Mouse (Mus musculus) B cell, adult (primary cell): Measurements from ENCODE around the gene Olfr1153. TPM values are rescaled to one million over a fixed set of nuclear protein-coding genes. Genes with fewer than 3 reads are reported as not detected.

Experiments used
- total RNA-seq: library from RNA; stranded (reverse); gene quantifications from 4 replicates; pipeline ENCODE4 v1.2.4, GENCODE M21; 2023; ENCODE audit not compliant: inconsistent age

The Olfr1153 gene
- total RNA-seq, result not detected in 4 replicates

DNA sequence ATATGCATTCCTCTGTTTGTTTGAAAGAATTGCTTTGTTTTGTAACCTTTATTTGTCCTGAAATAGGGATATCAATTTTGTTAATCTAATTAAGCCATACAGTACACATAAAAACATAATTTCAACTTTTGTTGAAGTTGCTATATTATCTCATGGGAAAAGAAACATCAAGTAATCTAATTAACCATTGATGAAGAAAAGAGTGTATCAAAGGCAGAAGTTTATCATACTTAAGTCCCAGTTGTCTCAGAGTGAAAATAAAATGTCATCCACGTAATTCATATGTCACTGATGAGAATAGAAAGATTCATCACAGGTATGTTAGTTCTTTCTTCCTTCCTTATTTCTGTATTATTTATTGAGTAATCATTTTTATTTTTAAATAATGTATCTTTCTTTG is at the start of gene Olfr1153:
Gene Olfr1153, plus strand, starts transcription at position 301 of the 400 bp plus-strand sequence.

DNA sequence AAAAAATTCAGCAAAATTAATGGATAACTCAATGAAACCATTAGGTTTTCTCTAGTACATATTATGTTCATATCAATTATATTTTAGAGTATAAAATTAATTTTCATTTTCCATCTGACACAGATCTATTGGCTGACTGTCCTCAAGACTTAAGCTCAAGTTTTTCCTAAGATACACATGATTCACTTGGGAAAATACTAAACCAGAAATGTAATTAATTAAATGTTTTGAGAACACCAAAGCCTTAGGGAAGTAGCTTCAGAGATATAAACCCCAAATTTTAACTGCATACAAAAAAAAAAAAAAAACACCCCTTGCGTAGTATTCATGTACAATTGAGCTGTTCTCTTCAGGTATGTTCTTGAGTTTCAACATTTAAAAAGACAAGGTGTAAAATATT is 39.2 kb upstream of the Olfr1153 start, which contains the start of gene Olfr1151:
Gene Olfr1151, plus strand, starts transcription at position 301 of the 400 bp plus-strand sequence.

DNA sequence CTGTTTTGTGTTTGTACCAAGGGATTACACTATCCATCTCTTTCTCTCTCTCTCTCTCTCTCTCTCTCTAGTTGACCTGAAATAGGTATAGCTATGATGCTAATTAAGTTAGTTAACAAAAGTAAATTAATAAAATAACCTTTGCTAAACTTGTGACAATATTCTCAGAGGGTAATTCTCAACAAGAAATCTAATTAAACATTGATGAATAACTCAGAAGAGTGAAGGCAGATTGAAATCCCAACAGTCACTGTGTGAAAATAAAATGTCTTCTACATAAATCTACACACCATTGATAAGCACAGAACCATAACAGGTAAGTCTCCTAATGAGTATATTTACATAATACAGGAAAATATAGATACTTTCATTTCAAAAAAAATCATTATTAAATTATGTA is 28.6 kb upstream of the Olfr1153 start, which contains the start of gene Olfr1152:
Gene Olfr1152, plus strand, starts transcription at position 301 of the 400 bp plus-strand sequence.

DNA sequence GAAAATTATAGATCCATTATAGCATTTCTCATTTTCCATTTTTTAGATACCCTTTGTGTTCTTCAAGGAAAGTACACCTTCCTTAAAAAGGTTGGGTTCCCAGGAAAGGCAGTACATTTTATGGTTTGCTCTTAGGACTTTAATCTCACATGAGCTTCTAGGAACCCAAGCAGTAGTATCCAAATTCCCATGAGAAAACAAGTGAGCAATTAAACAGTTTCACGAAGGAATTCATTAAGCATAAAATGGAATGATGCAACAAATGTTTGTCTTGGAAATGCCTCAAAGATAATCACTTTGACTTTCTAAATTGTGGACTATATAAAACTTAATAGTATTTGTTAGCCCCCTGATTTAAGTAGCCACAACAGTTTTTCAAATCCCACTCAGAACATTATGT is 10.3 kb downstream of the Olfr1153 start, which contains the start of gene Olfr1154:
Gene Olfr1154, minus strand, starts transcription at position 101 of the 400 bp plus-strand sequence.

DNA sequence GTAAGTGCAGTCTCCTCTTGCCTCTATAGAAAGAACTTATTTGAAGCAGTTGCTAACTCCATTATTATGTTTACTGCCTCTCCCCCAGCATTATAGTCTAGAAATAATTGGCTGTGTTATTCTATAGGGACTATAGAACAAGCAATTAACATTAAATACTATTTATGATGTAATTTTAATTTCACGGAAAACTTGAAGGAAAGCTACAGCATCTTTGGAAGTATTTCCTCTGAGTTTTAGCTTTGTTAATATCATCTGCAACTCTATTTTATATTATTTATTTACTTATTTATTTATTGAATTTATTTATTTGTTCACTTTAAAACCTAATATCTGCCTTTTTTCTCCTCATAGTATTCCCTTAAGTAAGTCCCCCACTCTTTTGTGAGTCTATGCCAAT is 50.3 kb downstream of the Olfr1153 start, which contains the start of gene Olfr1155:
Gene Olfr1155, minus strand, starts transcription at position 101 of the 400 bp plus-strand sequence.

Other genes with a start within 250 kb of the Olfr1153 start
- not detected in 4 replicates for gene Olfr1133, start 247.6 kb upstream of the Olfr1153 start, total RNA-seq
- gene Olfr1134, start 236.5 kb upstream of the Olfr1153 start, total RNA-seq, result not detected in 4 replicates
- not detected in 4 replicates for gene Olfr1135, start 221.3 kb upstream of the Olfr1153 start, total RNA-seq
- not detected in 4 replicates for gene Olfr1136, start 201.0 kb upstream of the Olfr1153 start, total RNA-seq
- gene Olfr1137, start 181.8 kb upstream of the Olfr1153 start, total RNA-seq, result not detected in 4 replicates
- not detected in 4 replicates for gene Olfr1138, start 155.0 kb upstream of the Olfr1153 start, total RNA-seq
- gene Olfr1140, start 151.2 kb upstream of the Olfr1153 start, total RNA-seq, result not detected in 4 replicates
- gene Olfr1141, start 141.0 kb upstream of the Olfr1153 start, total RNA-seq, result not detected in 4 replicates
- not detected in 4 replicates for gene Olfr152, start 115.5 kb upstream of the Olfr1153 start, total RNA-seq
- gene Olfr1143, start 94.4 kb upstream of the Olfr1153 start, total RNA-seq, result not detected in 4 replicates
- not detected in 4 replicates for gene Olfr1145, start 85.1 kb upstream of the Olfr1153 start, total RNA-seq
- not detected in 4 replicates for gene Olfr1148, start 64.4 kb upstream of the Olfr1153 start, total RNA-seq
- gene Olfr1150-ps1, start 51.0 kb upstream of the Olfr1153 start, total RNA-seq, result not detected in 4 replicates
- gene Olfr1151, start 39.1 kb upstream of the Olfr1153 start, total RNA-seq, result not detected in 4 replicates
- not detected in 4 replicates for gene Olfr1152, start 28.5 kb upstream of the Olfr1153 start, total RNA-seq
- gene Olfr1154, start 10.2 kb downstream of the Olfr1153 start, total RNA-seq, result not detected in 4 replicates
- not detected in 4 replicates for gene Olfr1155, start 50.2 kb downstream of the Olfr1153 start, total RNA-seq
- not detected in 4 replicates for gene Olfr1156, start 58.1 kb downstream of the Olfr1153 start, total RNA-seq
- gene Olfr1157, start 73.3 kb downstream of the Olfr1153 start, total RNA-seq, result not detected in 4 replicates
- gene Olfr74, start 79.7 kb downstream of the Olfr1153 start, total RNA-seq, result not detected in 4 replicates
- not detected in 4 replicates for gene Olfr1158, start 95.2 kb downstream of the Olfr1153 start, total RNA-seq
- gene Olfr1160, start 113.3 kb downstream of the Olfr1153 start, total RNA-seq, result not detected in 4 replicates
- not detected in 4 replicates for gene Olfr1161, start 127.8 kb downstream of the Olfr1153 start, total RNA-seq
- not detected in 4 replicates for gene Olfr73, start 142.7 kb downstream of the Olfr1153 start, total RNA-seq
- gene Olfr1162, start 156.2 kb downstream of the Olfr1153 start, total RNA-seq, result not detected in 4 replicates
- gene Olfr1163, start 176.9 kb downstream of the Olfr1153 start, total RNA-seq, result not detected in 4 replicates
- gene Olfr1164, start 199.0 kb downstream of the Olfr1153 start, total RNA-seq, result not detected in 4 replicates
- gene Olfr1166, start 233.3 kb downstream of the Olfr1153 start, total RNA-seq, result not detected in 4 replicates